Mouse (Mus musculus): Measurements from ENCODE around the gene Btbd8. TPM values are rescaled to one million over a fixed set of nuclear protein-coding genes. Genes with fewer than 3 reads are reported as not detected.

Btbd8 gene
- 14.7 and 19.9 TPM in 2 replicates for polyA plus RNA-seq (2014; fragmentation: Nextera tagmentation; extraction: Ambion mirVana)

- Histone ChIP-seq H3K9me3 (ENCODE audit: control insufficient read depth, low read length) (no peaks in the 10 kb centered on the region), H3K4me2 (ENCODE audit: low read length) (peak within 1 kb of the TSS; percentile 72), H3K4me1 (ENCODE audit: control insufficient read depth, insufficient read depth, low read length) (0 out of 2 replicates have a peak, but pooled peaks cover 4% of the 10 kb centered on the region), H3K36me3 (ENCODE audit: control insufficient read depth, insufficient read depth, low read length) (no peaks in the 10 kb centered on the region), H3K4me3 (replicated peaks; ENCODE audit: low read depth, low read length) (peak within 1 kb of the TSS; percentile 74), H3K27ac (replicated peaks; ENCODE audit: low read depth, low read length) (peak within 1 kb of the TSS; percentile 90), H3K27me3 (ENCODE audit: control insufficient read depth, insufficient read depth, low read length) (no peaks in the 10 kb centered on the region), H3K9ac (replicated peaks; ENCODE audit: low read length) (peak within 1 kb of the TSS; percentile 81)
- under 1% methylated on average over 51 of the region's 51 CpGs for WGBS
- peak; percentile 98 for DNase-seq
- ATAC-seq (ENCODE audit: low FRiP score, low TSS enrichment), result peak; percentile 96
Measured at GRCm38 (mm10) chr5:107437464-107438281, at the start of gene Btbd8. Btbd8 (plus strand) TSS chr5:107437997.

- no peak for DNase-seq
- no peak for ATAC-seq (ENCODE audit: low FRiP score, low TSS enrichment)
- no peaks in the 10 kb centered on the region for H3K36me3 ChIP-seq (ENCODE audit: control insufficient read depth, insufficient read depth, low read length)
- H3K27ac ChIP-seq (replicated peaks; ENCODE audit: low read depth, low read length), result no peak overlapping the region
- no peak overlapping the region for H3K4me3 ChIP-seq (replicated peaks; ENCODE audit: low read depth, low read length)
- H3K4me2 ChIP-seq (ENCODE audit: low read length), result no peak overlapping the region
- no peaks in the 10 kb centered on the region for H3K4me1 ChIP-seq (ENCODE audit: control insufficient read depth, insufficient read depth, low read length)
- H3K9ac ChIP-seq (replicated peaks; ENCODE audit: low read length), result no peak overlapping the region
- H3K9me3 ChIP-seq (ENCODE audit: control insufficient read depth, low read length), result no peaks in the 10 kb centered on the region
- no peaks in the 10 kb centered on the region for H3K27me3 ChIP-seq (ENCODE audit: control insufficient read depth, insufficient read depth, low read length)
- 97% methylated on average over 2 of the region's 2 CpGs for WGBS
Measured at GRCm38 (mm10) chr5:107389373-107389772, 48.4 kb upstream of the Btbd8 start.

GRCm38 (mm10) chr5:107394437-107394836 is 43.4 kb upstream of the Btbd8 start:
- no peaks in the 10 kb centered on the region for H3K36me3 ChIP-seq (ENCODE audit: control insufficient read depth, insufficient read depth, low read length)
- no peak overlapping the region for H3K4me2 ChIP-seq (ENCODE audit: low read length)
- no peak overlapping the region for H3K9ac ChIP-seq (replicated peaks; ENCODE audit: low read length)
- no peaks in the 10 kb centered on the region for H3K27me3 ChIP-seq (ENCODE audit: control insufficient read depth, insufficient read depth, low read length)
- DNase-seq (no peak), ATAC-seq (ENCODE audit: low FRiP score, low TSS enrichment) (no peak)
- H3K4me3 ChIP-seq (replicated peaks; ENCODE audit: low read depth, low read length), result no peak overlapping the region
- H3K4me1 ChIP-seq (ENCODE audit: control insufficient read depth, insufficient read depth, low read length), result no peaks in the 10 kb centered on the region
- no peak overlapping the region for H3K27ac ChIP-seq (replicated peaks; ENCODE audit: low read depth, low read length)
- WGBS, result 76% methylated on average over 2 of the region's 2 CpGs
- H3K9me3 ChIP-seq (ENCODE audit: control insufficient read depth, low read length), result no peaks in the 10 kb centered on the region

GRCm38 (mm10) chr5:107402436-107402835 is 35.4 kb upstream of the Btbd8 start, which contains the start of gene Ephx4:
Ephx4 (plus strand) TSS chr5:107402736.
- ATAC-seq (ENCODE audit: low FRiP score, low TSS enrichment), result no peak
- H3K9me3 ChIP-seq (ENCODE audit: control insufficient read depth, low read length), result no peaks in the 10 kb centered on the region
- peak within 1 kb of the TSS; percentile 56 for H3K4me3 ChIP-seq (replicated peaks; ENCODE audit: low read depth, low read length)
- H3K36me3 ChIP-seq (ENCODE audit: control insufficient read depth, insufficient read depth, low read length), result no peaks in the 10 kb centered on the region
- WGBS, result 21% methylated on average over 5 of the region's 5 CpGs
- H3K9ac ChIP-seq (replicated peaks; ENCODE audit: low read length), result peak within 1 kb of the TSS; percentile 57
- DNase-seq, result no peak
- H3K4me2 ChIP-seq (ENCODE audit: low read length), result peak within 1 kb of the TSS; percentile 99
- peaks cover 27% of the 10 kb centered on the region for H3K27me3 ChIP-seq (ENCODE audit: control insufficient read depth, insufficient read depth, low read length)
- H3K27ac ChIP-seq (replicated peaks; ENCODE audit: low read depth, low read length), result no peak within 1 kb of the TSS
- H3K4me1 ChIP-seq (ENCODE audit: control insufficient read depth, insufficient read depth, low read length), result 0 out of 2 replicates have a peak, but pooled peaks cover 4% of the 10 kb centered on the region

GRCm38 (mm10) chr5:107403011-107403946 is 34.5 kb upstream of the Btbd8 start:
- Histone ChIP-seq H3K27me3 (ENCODE audit: control insufficient read depth, insufficient read depth, low read length) (peaks cover 27% of the 10 kb centered on the region), H3K4me3 (replicated peaks; ENCODE audit: low read depth, low read length) (peak overlapping the region; percentile 56), H3K9ac (replicated peaks; ENCODE audit: low read length) (peak overlapping the region; percentile 57), H3K4me1 (ENCODE audit: control insufficient read depth, insufficient read depth, low read length) (0 out of 2 replicates have a peak, but pooled peaks cover 4% of the 10 kb centered on the region), H3K27ac (replicated peaks; ENCODE audit: low read depth, low read length) (no peak overlapping the region), H3K4me2 (ENCODE audit: low read length) (peak overlapping the region; percentile 99), H3K9me3 (ENCODE audit: control insufficient read depth, low read length) (no peaks in the 10 kb centered on the region), H3K36me3 (ENCODE audit: control insufficient read depth, insufficient read depth, low read length) (no peaks in the 10 kb centered on the region)
- ATAC-seq (ENCODE audit: low FRiP score, low TSS enrichment), result peak; percentile 64
- WGBS, result under 1% methylated on average over 80 of the region's 80 CpGs
- peak; percentile 62 for DNase-seq

- Histone ChIP-seq H3K27ac (replicated peaks; ENCODE audit: low read depth, low read length) (no peak overlapping the region), H3K9me3 (ENCODE audit: control insufficient read depth, low read length) (no peaks in the 10 kb centered on the region), H3K27me3 (ENCODE audit: control insufficient read depth, insufficient read depth, low read length) (peaks cover 27% of the 10 kb centered on the region), H3K9ac (replicated peaks; ENCODE audit: low read length) (peak overlapping the region; percentile 57), H3K36me3 (ENCODE audit: control insufficient read depth, insufficient read depth, low read length) (no peaks in the 10 kb centered on the region), H3K4me1 (ENCODE audit: control insufficient read depth, insufficient read depth, low read length) (0 out of 2 replicates have a peak, but pooled peaks cover 4% of the 10 kb centered on the region), H3K4me3 (replicated peaks; ENCODE audit: low read depth, low read length) (peak overlapping the region; percentile 56), H3K4me2 (ENCODE audit: low read length) (peak overlapping the region; percentile 99)
- WGBS, result 19% methylated on average over 12 of the region's 12 CpGs
- ATAC-seq (ENCODE audit: low FRiP score, low TSS enrichment) (no peak), DNase-seq (no peak)
Measured at GRCm38 (mm10) chr5:107403947-107404684, 33.7 kb upstream of the Btbd8 start.

GRCm38 (mm10) chr5:107405361-107405760 is 32.4 kb upstream of the Btbd8 start:
- H3K4me2 ChIP-seq (ENCODE audit: low read length), result no peak overlapping the region
- H3K9me3 ChIP-seq (ENCODE audit: control insufficient read depth, low read length), result no peaks in the 10 kb centered on the region
- no peak overlapping the region for H3K4me3 ChIP-seq (replicated peaks; ENCODE audit: low read depth, low read length)
- DNase-seq, result no peak
- peaks cover 27% of the 10 kb centered on the region for H3K27me3 ChIP-seq (ENCODE audit: control insufficient read depth, insufficient read depth, low read length)
- WGBS, result 88% methylated on average over 4 of the region's 4 CpGs
- H3K9ac ChIP-seq (replicated peaks; ENCODE audit: low read length), result no peak overlapping the region
- H3K27ac ChIP-seq (replicated peaks; ENCODE audit: low read depth, low read length), result no peak overlapping the region
- H3K36me3 ChIP-seq (ENCODE audit: control insufficient read depth, insufficient read depth, low read length), result no peaks in the 10 kb centered on the region
- no peak for ATAC-seq (ENCODE audit: low FRiP score, low TSS enrichment)
- H3K4me1 ChIP-seq (ENCODE audit: control insufficient read depth, insufficient read depth, low read length), result 0 out of 2 replicates have a peak, but pooled peaks cover 4% of the 10 kb centered on the region

GRCm38 (mm10) chr5:107410305-107410704 is 27.5 kb upstream of the Btbd8 start:
- no peak for DNase-seq
- 91% methylated on average over 1 of the region's 1 CpGs for WGBS
- no peaks in the 10 kb centered on the region for H3K9me3 ChIP-seq (ENCODE audit: control insufficient read depth, low read length)
- H3K9ac ChIP-seq (replicated peaks; ENCODE audit: low read length), result no peak overlapping the region
- peaks cover 1% of the 10 kb centered on the region; the same call in 1 of the 2 replicates for H3K27me3 ChIP-seq (ENCODE audit: control insufficient read depth, insufficient read depth, low read length)
- H3K4me1 ChIP-seq (ENCODE audit: control insufficient read depth, insufficient read depth, low read length), result no peaks in the 10 kb centered on the region
- H3K27ac ChIP-seq (replicated peaks; ENCODE audit: low read depth, low read length), result no peak overlapping the region
- H3K4me2 ChIP-seq (ENCODE audit: low read length), result no peak overlapping the region
- no peaks in the 10 kb centered on the region for H3K36me3 ChIP-seq (ENCODE audit: control insufficient read depth, insufficient read depth, low read length)
- H3K4me3 ChIP-seq (replicated peaks; ENCODE audit: low read depth, low read length), result no peak overlapping the region
- no peak for ATAC-seq (ENCODE audit: low FRiP score, low TSS enrichment)

Measured in midbrain, embryonic 14.5 days (tissue).